Mouse (Mus musculus) ES-Bruce4 (cell line): Measurements from ENCODE around the gene Espl1.

Experiments used
- CTCF ChIP-seq: IDR thresholded peaks from one replicate; pipeline ENCODE4 v1.8.1; 2011; ENCODE audit warnings: low read depth, low read length
- POLR2A ChIP-seq: IDR thresholded peaks from one replicate; pipeline ENCODE4 v1.8.1; 2011; ENCODE audit warnings: low read length; ENCODE audit not compliant: insufficient read depth

- no peak for TF ChIP-seq CTCF
- TF ChIP-seq POLR2A: no peak
Observed at GRCm38 (mm10) chr15:102355871-102356441, 59.9 kb downstream of the Espl1 start.
